Mouse (Mus musculus) lung, postnatal 4 days (tissue): ENCODE results near the gene Adam1a.

Source experiments
- DNase-seq, 2 experiments: peaks; one replicate each; pipeline ENCODE4 v3.0.0; 2021

Gene Adam1a

DNA sequence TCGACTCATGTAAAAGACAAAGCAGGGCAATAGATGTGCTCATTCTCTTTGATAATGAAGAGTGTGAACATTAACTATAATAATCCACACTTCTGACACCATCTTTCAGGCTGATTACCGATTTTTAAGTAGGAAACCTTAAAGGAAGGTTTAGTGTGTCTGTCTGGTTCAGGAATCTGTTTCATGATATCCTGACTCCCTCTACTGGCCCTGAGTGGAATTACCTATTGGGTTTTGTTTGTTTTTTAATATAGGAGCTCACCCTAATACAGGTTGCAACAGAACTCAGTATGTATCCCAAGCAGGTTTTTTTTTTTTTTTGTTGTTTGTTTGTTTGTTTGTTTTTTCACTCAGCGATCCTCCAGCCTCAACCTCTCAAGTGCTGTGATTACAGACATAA, 67.6 kb downstream of the Adam1a start:
- DNase-seq, result peak in 1 of 2 experiments; percentile 41

DNA sequence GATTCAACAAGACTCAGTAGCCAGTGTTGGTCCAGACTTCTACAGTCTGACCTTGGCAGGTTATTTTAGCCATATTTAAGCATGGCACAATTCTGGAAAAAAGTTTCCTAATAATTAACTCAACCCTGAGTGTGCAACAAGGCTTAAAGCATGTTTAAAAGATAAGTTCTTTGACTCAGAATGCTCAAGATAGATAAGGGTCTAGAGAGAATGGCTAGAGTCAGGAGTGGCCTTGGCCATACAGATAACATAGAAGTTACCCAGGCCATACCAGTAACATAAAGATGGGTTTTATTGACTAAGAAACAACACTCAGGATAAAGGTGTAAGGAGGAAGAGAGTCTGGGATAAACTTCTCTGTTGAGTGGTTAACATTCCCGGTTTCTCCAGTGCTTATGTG, 69.2 kb downstream of the Adam1a start:
- no peak for DNase-seq

DNA sequence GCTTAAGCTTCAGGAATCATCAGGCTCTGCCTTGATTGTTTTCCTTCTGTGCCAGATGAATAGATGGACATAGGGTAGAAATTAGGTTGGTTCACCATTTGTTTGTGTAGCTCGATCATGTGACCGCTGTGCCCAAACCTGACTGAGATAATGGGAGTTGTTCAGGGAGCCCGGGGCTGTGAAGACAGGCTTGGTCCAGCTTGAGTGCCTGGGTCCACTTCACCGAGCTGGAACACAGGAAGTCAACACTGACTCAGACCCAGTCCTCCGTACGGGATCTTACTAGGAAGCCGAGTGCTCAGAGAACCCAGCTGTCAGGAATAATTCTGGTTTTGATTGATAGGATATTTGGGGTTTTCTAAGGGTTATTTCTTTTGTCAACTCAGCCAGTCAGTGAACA, 70.7 kb downstream of the Adam1a start:
- peak in 1 of 2 experiments; percentile 48 for DNase-seq

DNA sequence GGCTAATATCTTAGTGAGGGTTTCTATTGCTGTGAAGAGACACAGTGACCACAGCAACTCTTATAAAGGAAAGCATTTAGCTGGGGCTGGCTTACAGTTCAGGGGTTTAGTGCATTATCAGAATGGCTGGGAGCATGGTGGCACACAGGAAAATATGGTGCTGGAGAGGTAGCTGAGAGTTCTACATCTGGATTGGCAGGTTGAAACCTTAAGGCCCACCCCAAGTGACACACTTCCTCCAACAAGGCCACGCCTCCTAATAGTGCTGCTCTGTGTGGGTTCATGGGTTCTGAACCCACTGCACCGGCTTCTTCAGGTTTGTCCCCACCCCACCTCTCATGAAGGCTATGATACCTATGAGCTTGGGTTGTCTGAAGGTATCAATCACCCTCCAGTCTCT, 72.9 kb downstream of the Adam1a start:
- DNase-seq, result no peak

DNA sequence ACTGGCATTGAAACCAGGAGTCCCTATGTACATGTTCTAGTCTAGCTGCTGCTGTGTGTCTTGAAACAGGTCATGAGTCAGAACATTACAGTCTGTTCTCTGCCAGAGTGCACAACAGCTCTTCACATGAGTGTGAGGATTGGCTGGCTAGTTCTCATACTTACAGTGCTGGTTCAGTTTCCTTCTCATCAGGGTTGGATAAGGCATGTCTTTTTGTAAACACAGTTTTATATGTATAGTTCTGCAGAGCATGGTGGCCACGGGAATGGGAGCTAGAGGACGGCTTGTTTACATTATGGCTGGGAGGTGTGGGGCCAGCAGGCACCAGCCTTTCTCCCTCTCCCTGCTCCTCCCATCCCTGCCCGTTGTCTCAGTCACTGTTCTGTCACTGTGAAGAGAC, 75.7 kb downstream of the Adam1a start:
- DNase-seq, result no peak
